Mouse (Mus musculus) Patski (cell line): ENCODE data around the gene Ccnd1. TPM values are rescaled to one million over a fixed set of nuclear protein-coding genes. Genes with fewer than 3 reads are reported as not detected.

Experiments
- ATAC-seq: fragments of 100-300 bp; one replicate; pipeline ENCODE4 v1.8.0; 2021
- CTCF ChIA-PET: fragments of 350-600 bp; sonication (Branson Sonifier 250); formaldehyde crosslinking; loops from one replicate; lab custom pipeline; 2022; ENCODE audit warnings: inconsistent platforms; lab: Charles Lee
- POLR2A ChIA-PET: fragments of 350-600 bp; sonication (Branson Sonifier 250); formaldehyde crosslinking; loops from one replicate; lab custom pipeline; 2022; ENCODE audit warnings: antibody characterized with exemption, inconsistent platforms; lab: Charles Lee
- DNase-seq: peaks from one replicate; pipeline ENCODE4 v3.0.0-alpha.2; 2011; ENCODE audit warnings: low read depth, low spot score
- H3K27me3 ChIP-seq: fragments of 371-371 bp; one replicate; pipeline ENCODE4 v1.5.1; 2021
- CTCF ChIP-seq: fragments of 100-300 bp; IDR thresholded peaks from one replicate; pipeline ENCODE4 v1.5.1; 2021
- in situ Hi-C: fragments of 300-500 bp; cut with MboI; formaldehyde crosslinking; loops from 3 replicates; pipeline ENCODE4 v1.11.1; 2018; ENCODE audit warnings: low pct_unique_long_range_greater_than_20kb, mixed read lengths
- polyA plus RNA-seq: library from polyadenylated mRNA; unstranded; gene quantifications from one replicate; pipeline ENCODE4 v1.2.3, GENCODE M21; 2021

Ccnd1 gene
- polyA plus RNA-seq, 1 experiment from 2014 or later, result 110 TPM

- ChIA-PET POLR2A (interaction anchor here (0.9 to 4.2 kb wide), 3 partner anchors 23 to 181 kb away, joined by 3 to 21 read pairs (median 3); no protein-coding TSS in a partner anchor), CTCF (interaction anchor here (1.7 kb wide), 1 partner anchor 31 kb away, joined by 5 read pairs; no protein-coding TSS in a partner anchor)
- no peaks in the 10 kb centered on the region for H3K27me3 ChIP-seq
- DNase-seq (no peak), ATAC-seq (no peak)
- in situ Hi-C loops, result loop anchor here (5.0 kb wide), 1 partner anchor 107 kb away; no protein-coding TSS in a partner anchor
- TF ChIP-seq CTCF, result no peak
These were observed 860 bp upstream of the Ccnd1 start for GRCm38 (mm10) chr7:144940585-144940984.

GRCm38 (mm10) chr7:144940003-144940571 lies 362 bp upstream of the Ccnd1 start:
- ChIA-PET CTCF (interaction anchor here (1.1 to 1.7 kb wide), 3 partner anchors 31 to 276 kb away, joined by 3 to 5 read pairs (median 4); no protein-coding TSS in a partner anchor), POLR2A (interaction anchor here (0.9 to 4.2 kb wide), 4 partner anchors 24 to 181 kb away, joined by 3 to 21 read pairs (median 4); no protein-coding TSS in a partner anchor)
- no peaks in the 10 kb centered on the region for H3K27me3 ChIP-seq
- no peak for TF ChIP-seq CTCF
- no peak for DNase-seq
- no peak for ATAC-seq
- in situ Hi-C loops, result loop anchor here (5.0 kb wide), 1 partner anchor 107 kb away; no protein-coding TSS in a partner anchor

- ATAC-seq, result no peak
- H3K27me3 ChIP-seq, result no peaks in the 10 kb centered on the region
- TF ChIP-seq CTCF, result no peak
- ChIA-PET POLR2A (interaction anchor here (0.7 to 4.2 kb wide), 5 partner anchors 21 to 304 kb away, joined by 3 to 21 read pairs (median 5); no protein-coding TSS in a partner anchor), CTCF (interaction anchor here (0.6 to 4.3 kb wide), 8 partner anchors 32 to 314 kb away, joined by 3 to 24 read pairs (median 4); no protein-coding TSS in a partner anchor)
- no peak for DNase-seq
- in situ Hi-C loops, result loop anchor here (5.0 to 10.0 kb wide), 3 partner anchors 168 to 303 kb away; no protein-coding TSS in a partner anchor
These were observed 923 bp downstream of the Ccnd1 start for GRCm38 (mm10) chr7:144938661-144939343.

- in situ Hi-C loops, result loop anchor here (5.0 to 10.0 kb wide), 3 partner anchors 169 to 304 kb away; no protein-coding TSS in a partner anchor
- no peak for DNase-seq
- CTCF ChIA-PET, result interaction anchor here (1.0 to 4.3 kb wide), 8 partner anchors 9 to 315 kb away, joined by 3 to 24 read pairs (median 4); no protein-coding TSS in a partner anchor
- no peak for TF ChIP-seq CTCF
- no peak for ATAC-seq
- POLR2A ChIA-PET, result interaction anchor here (0.7 to 4.2 kb wide), 6 partner anchors 56 to 305 kb away, joined by 3 to 21 read pairs (median 4); no protein-coding TSS in a partner anchor
- H3K27me3 ChIP-seq, result no peaks in the 10 kb centered on the region
These were observed 1.7 kb downstream of the Ccnd1 start for GRCm38 (mm10) chr7:144937899-144938517.

DNA sequence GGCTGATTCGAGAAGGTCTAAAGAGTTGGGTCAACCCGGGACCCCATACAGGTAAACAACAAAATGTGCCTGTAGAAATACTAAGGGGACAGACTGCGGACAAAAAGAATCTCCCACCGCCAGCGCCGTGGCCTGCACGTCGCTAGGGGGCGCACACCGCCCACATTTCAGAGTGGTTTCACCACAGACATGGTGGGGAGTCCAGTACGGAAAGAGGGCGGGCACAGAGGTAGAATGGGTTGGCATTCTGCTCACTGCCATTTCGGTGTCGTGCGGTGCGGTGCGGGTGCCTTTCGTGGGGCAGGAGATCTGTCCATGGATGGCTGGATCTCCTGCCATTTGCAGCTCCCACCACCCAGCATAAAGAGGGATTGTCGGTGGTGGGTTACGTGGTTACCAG lies 2.2 kb downstream of the Ccnd1 start:
- in situ Hi-C loops, result loop anchor here (5.0 to 10.0 kb wide), 3 partner anchors 170 to 305 kb away; no protein-coding TSS in a partner anchor
- peak; percentile 41 for ATAC-seq
- POLR2A ChIA-PET, result interaction anchor here (0.7 to 4.2 kb wide), 4 partner anchors 175 to 305 kb away, joined by 3 to 21 read pairs (median 7); no protein-coding TSS in a partner anchor
- TF ChIP-seq CTCF, result no peak
- no peak for DNase-seq
- CTCF ChIA-PET, result interaction anchor here (1.0 to 4.3 kb wide), 8 partner anchors 9 to 315 kb away, joined by 3 to 24 read pairs (median 4); no protein-coding TSS in a partner anchor
- H3K27me3 ChIP-seq, result no peaks in the 10 kb centered on the region

DNA sequence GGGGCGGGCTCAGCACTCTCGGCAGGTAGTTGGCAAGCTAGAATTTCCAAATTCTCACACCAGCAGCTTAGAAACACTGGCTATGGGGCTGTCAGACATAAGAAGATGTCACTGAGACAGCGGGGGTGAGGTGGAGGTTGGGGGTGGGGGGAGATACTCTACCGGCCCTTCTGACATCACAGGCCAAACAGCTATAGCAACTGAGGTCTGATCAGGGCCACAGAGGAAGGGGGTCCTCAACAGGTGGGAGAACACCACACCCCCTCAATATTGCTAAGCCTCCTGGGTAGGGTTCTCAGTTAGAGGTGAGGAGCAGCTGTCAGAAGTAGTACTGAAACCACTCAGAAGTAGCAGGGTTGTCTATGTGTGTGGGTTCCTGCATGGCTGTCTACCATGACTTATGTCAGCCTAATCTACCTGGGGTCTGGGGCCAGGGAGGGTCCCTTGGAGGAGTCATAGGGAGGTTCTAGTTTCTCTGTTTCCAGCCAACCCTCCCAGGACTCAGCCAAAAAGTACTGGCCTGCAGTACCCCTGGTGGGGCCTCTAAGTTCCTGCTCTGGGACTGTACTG lies 3.3 kb downstream of the Ccnd1 start:
- ATAC-seq (no peak), DNase-seq (no peak)
- POLR2A ChIA-PET, result interaction anchor here (1.2 to 1.8 kb wide), 2 partner anchors 115 to 306 kb away, joined by 3 to 5 read pairs; no protein-coding TSS in a partner anchor
- in situ Hi-C loops, result loop anchor here (5.0 to 10.0 kb wide), 3 partner anchors 171 to 306 kb away; no protein-coding TSS in a partner anchor
- CTCF ChIA-PET, result interaction anchor here (1.0 to 4.3 kb wide), 7 partner anchors 8 to 316 kb away, joined by 3 to 24 read pairs (median 5); no protein-coding TSS in a partner anchor
- no peak for TF ChIP-seq CTCF
- H3K27me3 ChIP-seq, result no peaks in the 10 kb centered on the region

DNA sequence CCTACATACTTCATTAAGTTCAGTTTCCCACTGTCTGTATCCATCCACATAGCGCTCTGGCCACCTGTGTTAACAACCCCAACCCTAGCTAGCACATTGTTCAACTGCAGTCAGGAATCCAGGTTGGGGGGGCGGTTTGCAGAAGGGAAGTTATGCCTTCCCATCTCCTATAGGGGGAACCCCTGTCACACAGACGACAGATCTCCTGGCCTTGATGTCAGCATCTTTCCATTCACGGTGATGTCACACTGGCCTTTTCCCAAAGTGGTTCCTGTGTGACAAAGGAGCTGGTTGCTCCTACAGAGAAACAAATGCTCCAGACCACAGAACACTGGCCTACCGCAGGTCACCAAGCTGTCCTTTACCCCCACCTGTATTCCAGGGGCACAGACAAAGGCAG lies 4.2 kb downstream of the Ccnd1 start:
- no peaks in the 10 kb centered on the region for H3K27me3 ChIP-seq
- no peak for ATAC-seq
- in situ Hi-C loops, result loop anchor here (5.0 to 10.0 kb wide), 3 partner anchors 172 to 307 kb away; no protein-coding TSS in a partner anchor
- ChIA-PET POLR2A (interaction anchor here (0.7 to 1.8 kb wide), 3 partner anchors 305 to 317 kb away, joined by 3 to 5 read pairs (median 4); no protein-coding TSS in a partner anchor), CTCF (interaction anchor here (1.0 to 4.3 kb wide), 7 partner anchors 12 to 317 kb away, joined by 3 to 24 read pairs (median 3); no protein-coding TSS in a partner anchor)
- DNase-seq, result no peak
- no peak for TF ChIP-seq CTCF

DNA sequence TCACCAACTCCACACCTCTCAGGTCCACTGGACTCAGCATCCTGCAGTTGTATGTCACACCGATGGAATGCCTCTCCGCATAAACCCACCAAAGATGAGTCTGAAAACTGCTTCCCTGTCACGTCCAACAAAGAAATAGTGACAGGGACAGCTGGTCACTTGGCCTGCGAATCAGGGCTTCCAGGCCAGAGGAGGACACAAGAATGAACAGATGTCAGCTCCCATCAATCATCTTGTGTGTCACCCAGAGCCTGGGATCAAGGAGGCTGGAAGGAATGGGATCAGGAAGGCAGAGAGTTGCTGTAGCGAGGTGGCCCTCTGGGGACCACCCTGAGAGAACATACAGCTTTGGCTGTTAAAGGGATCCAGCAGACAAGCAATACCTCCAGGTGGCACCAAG lies 4.8 kb downstream of the Ccnd1 start:
- DNase-seq, result no peak
- POLR2A ChIA-PET, result interaction anchor here (1.1 to 1.8 kb wide), 2 partner anchors 307 to 318 kb away, joined by 4 to 5 read pairs; no protein-coding TSS in a partner anchor
- in situ Hi-C loops, result loop anchor here (5.0 to 10.0 kb wide), 3 partner anchors 172 to 307 kb away; no protein-coding TSS in a partner anchor
- ATAC-seq, result no peak
- H3K27me3 ChIP-seq, result no peaks in the 10 kb centered on the region
- CTCF ChIA-PET, result interaction anchor here (1.0 to 1.6 kb wide), 4 partner anchors 11 to 310 kb away, joined by 3 read pairs; no protein-coding TSS in a partner anchor
- TF ChIP-seq CTCF, result no peak

- ChIA-PET CTCF (no interaction called here), POLR2A (interaction anchor here (0.8 kb wide), 1 partner anchor 305 kb away, joined by 3 read pairs; no protein-coding TSS in a partner anchor)
- in situ Hi-C loops, result loop anchor here (10.0 kb wide), 1 partner anchor 211 kb away; no protein-coding TSS in a partner anchor
- TF ChIP-seq CTCF, result no peak
- H3K27me3 ChIP-seq, result no peaks in the 10 kb centered on the region
- DNase-seq, result no peak
- no peak for ATAC-seq
These were observed 5.9 kb downstream of the Ccnd1 start for GRCm38 (mm10) chr7:144933796-144934195.
